Mouse (Mus musculus) limb, embryonic 13.5 days (tissue): ENCODE measurements at regions not wholly inside any gene's neighbourhood (a gene's known extent, or its start where the extent isn't known, plus 50 kb on each side); places are given as distances from the start of the nearest gene placed in this dataset.
A peak's percentile ranks its signal among the peaks of the same experiment; 100 is the strongest.

Experiments
- ATAC-seq: fragments of 200-750 bp; cut with Nextera tagmentation; 2 replicates; pipeline ENCODE4 v1.8.0; 2017; ENCODE audit warnings: low read depth, moderate number of reproducible peaks, moderate TSS enrichment; ENCODE audit not compliant: low FRiP score
- H3K27ac ChIP-seq: fragments of 300-500 bp; sonication (generic); 2 replicates; pipeline ENCODE4 v1.5.1; 2015; ENCODE audit warnings: inconsistent platforms, mild to moderate bottlenecking, moderate library complexity
- H3K27me3 ChIP-seq: fragments of 300-500 bp; sonication (generic); 2 replicates; pipeline ENCODE4 v1.6.1; 2015; ENCODE audit warnings: mild to moderate bottlenecking, inconsistent platforms
- H3K36me3 ChIP-seq: fragments of 300-500 bp; sonication (generic); 2 replicates; pipeline ENCODE4 v1.6.1; 2015; ENCODE audit warnings: inconsistent platforms, mild to moderate bottlenecking, moderate library complexity
- H3K4me1 ChIP-seq: fragments of 300-500 bp; sonication (generic); 2 replicates; pipeline ENCODE4 v1.6.1; 2015; ENCODE audit warnings: inconsistent platforms
- H3K4me2 ChIP-seq: fragments of 300-500 bp; sonication (generic); replicated peaks from 2 replicates; pipeline ENCODE4 v1.6.1; 2015; ENCODE audit warnings: inconsistent platforms, mild to moderate bottlenecking, moderate library complexity
- H3K4me3 ChIP-seq: fragments of 300-500 bp; sonication (generic); 2 replicates; pipeline ENCODE4 v1.5.1; 2015; ENCODE audit warnings: moderate library complexity, mild to moderate bottlenecking, inconsistent platforms
- H3K9ac ChIP-seq: fragments of 300-500 bp; sonication (generic); 2 replicates; pipeline ENCODE4 v1.6.1; 2015; ENCODE audit warnings: mild to moderate bottlenecking, inconsistent platforms
- H3K9me3 ChIP-seq: fragments of 300-500 bp; sonication (generic); 2 replicates; pipeline ENCODE4 v1.6.1; 2016; ENCODE audit warnings: inconsistent platforms
- WGBS: fragments of 180-500 bp; shearing (Covaris S2); methylation state at CpG from one replicate; pipeline ENCODE4 v1.1.7; 2015; 5-methylcytosine and 5-hydroxymethylcytosine counted together

GRCm38 (mm10) chr11:19456577-19456976 lies 437.8 kb upstream of the Meis1 start:
- no peak for ATAC-seq
- WGBS: 64% methylated on average over 1 of the region's 1 CpGs
- no peaks in the 10 kb centered on the region for H3K9me3 ChIP-seq
- H3K4me1 ChIP-seq: no peaks in the 10 kb centered on the region
- H3K36me3 ChIP-seq: no peaks in the 10 kb centered on the region
- H3K27me3 ChIP-seq: no peaks in the 10 kb centered on the region
- H3K4me3 ChIP-seq: no peak overlapping the region
- no peak overlapping the region for H3K4me2 ChIP-seq
- H3K27ac ChIP-seq: no peak overlapping the region
- no peak overlapping the region for H3K9ac ChIP-seq

GRCm38 (mm10) chr11:19463730-19464358 lies 445.1 kb upstream of the Meis1 start:
- H3K4me1 ChIP-seq: peaks cover 5% of the 10 kb centered on the region; the same call in 1 of the 2 replicates
- no peaks in the 10 kb centered on the region for H3K27me3 ChIP-seq
- peaks cover 4% of the 10 kb centered on the region; the same call in 1 of the 2 replicates for H3K9me3 ChIP-seq
- 48% methylated on average over 6 of the region's 6 CpGs for WGBS
- H3K36me3 ChIP-seq: no peaks in the 10 kb centered on the region
- H3K4me2 ChIP-seq: no peak overlapping the region
- no peak overlapping the region for H3K9ac ChIP-seq
- H3K4me3 ChIP-seq: no peak overlapping the region
- no peak for ATAC-seq
- H3K27ac ChIP-seq: no peak overlapping the region

DNA sequence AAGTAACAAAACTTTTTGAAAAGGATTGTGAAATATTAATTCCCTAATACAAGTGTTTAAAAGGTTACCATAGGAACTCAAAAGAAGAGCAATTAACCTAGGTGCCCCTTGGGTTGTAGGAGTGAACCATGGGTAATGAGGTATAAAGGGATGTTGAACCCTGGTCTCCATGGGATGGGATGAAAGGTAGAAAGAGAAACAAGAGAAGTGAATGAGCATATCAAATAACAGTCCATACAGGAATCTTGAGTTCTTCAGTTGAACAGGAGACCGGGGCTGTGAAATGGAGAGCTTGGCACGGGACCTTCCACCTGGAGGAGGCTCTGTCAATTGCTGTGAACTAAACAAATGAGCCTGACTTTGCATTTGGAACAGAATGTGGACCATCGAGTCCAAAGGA lies 449.6 kb upstream of the Meis1 start:
- H3K27me3 ChIP-seq: no peaks in the 10 kb centered on the region
- ATAC-seq: no peak
- no peak overlapping the region for H3K9ac ChIP-seq
- no peak overlapping the region for H3K27ac ChIP-seq
- H3K4me3 ChIP-seq: no peak overlapping the region
- peaks cover 4% of the 10 kb centered on the region; the same call in 1 of the 2 replicates for H3K9me3 ChIP-seq
- no peak overlapping the region for H3K4me2 ChIP-seq
- WGBS: 80% methylated on average over 3 of the region's 3 CpGs
- no peaks in the 10 kb centered on the region for H3K36me3 ChIP-seq
- peaks cover 5% of the 10 kb centered on the region; the same call in 1 of the 2 replicates for H3K4me1 ChIP-seq

- no peak overlapping the region for H3K4me3 ChIP-seq
- H3K36me3 ChIP-seq: no peaks in the 10 kb centered on the region
- H3K9me3 ChIP-seq: peaks cover 4% of the 10 kb centered on the region; the same call in 1 of the 2 replicates
- no peak overlapping the region for H3K4me2 ChIP-seq
- WGBS: 87% methylated on average over 3 of the region's 3 CpGs
- no peaks in the 10 kb centered on the region for H3K27me3 ChIP-seq
- no peak for ATAC-seq
- H3K4me1 ChIP-seq: peaks cover 3% of the 10 kb centered on the region; the same call in 1 of the 2 replicates
- no peak overlapping the region for H3K9ac ChIP-seq
- H3K27ac ChIP-seq: no peak overlapping the region
Observed at GRCm38 (mm10) chr11:19468803-19469202, 450.0 kb upstream of the Meis1 start.

- Histone ChIP-seq H3K36me3 (no peaks in the 10 kb centered on the region), H3K4me3 (no peak overlapping the region), H3K4me2 (no peak overlapping the region), H3K27ac (no peak overlapping the region), H3K9me3 (peaks cover 4% of the 10 kb centered on the region; the same call in 1 of the 2 replicates), H3K9ac (no peak overlapping the region), H3K4me1 (peaks cover 8% of the 10 kb centered on the region; the same call in 1 of the 2 replicates), H3K27me3 (no peaks in the 10 kb centered on the region)
- 92% methylated on average over 5 of the region's 5 CpGs for WGBS
- no peak for ATAC-seq
Observed at GRCm38 (mm10) chr11:19470648-19471341, 452.0 kb upstream of the Meis1 start.

DNA sequence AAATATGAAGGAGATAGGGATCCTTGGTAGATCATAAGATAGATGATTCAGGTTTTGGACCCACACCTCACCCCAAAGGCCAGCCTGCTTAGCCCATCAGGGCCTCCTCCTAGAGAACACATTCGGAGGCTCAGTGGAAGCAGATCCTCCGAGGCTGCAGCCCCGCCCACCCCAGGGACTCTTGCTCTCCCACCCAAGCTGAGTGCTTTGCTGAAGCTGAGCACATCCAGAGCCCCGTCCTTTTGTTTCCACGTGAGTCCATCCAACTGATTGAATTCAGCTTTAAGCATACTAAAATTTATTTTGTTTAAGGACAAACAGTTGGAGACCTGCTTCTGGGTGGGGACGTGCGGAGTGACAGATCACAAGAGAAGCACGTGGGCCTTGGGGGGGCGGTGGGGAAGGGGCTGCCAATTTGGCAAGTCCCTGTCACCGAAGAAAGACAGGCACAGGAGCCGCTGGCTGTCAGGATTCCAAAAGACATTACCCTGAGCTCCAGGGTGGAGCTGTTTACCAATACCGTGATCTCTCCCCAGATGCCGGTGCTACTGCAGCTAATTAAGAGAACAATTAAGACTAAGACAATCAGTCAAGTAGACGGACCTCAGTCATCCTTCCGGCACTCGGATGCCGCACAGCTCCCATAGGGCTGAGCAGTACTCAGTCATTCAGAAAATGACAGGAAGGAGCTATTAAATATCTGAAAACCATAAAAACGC lies 448.9 kb upstream of the Spred2 start:
- H3K4me1 ChIP-seq: peaks cover 8% of the 10 kb centered on the region; the same call in 1 of the 2 replicates
- no peak overlapping the region for H3K9ac ChIP-seq
- H3K27me3 ChIP-seq: no peaks in the 10 kb centered on the region
- no peak overlapping the region for H3K4me3 ChIP-seq
- no peaks in the 10 kb centered on the region for H3K9me3 ChIP-seq
- H3K36me3 ChIP-seq: no peaks in the 10 kb centered on the region
- no peak overlapping the region for H3K27ac ChIP-seq
- WGBS: 16% methylated on average over 18 of the region's 18 CpGs
- H3K4me2 ChIP-seq: peak overlapping the region; percentile 41
- no peak for ATAC-seq

DNA sequence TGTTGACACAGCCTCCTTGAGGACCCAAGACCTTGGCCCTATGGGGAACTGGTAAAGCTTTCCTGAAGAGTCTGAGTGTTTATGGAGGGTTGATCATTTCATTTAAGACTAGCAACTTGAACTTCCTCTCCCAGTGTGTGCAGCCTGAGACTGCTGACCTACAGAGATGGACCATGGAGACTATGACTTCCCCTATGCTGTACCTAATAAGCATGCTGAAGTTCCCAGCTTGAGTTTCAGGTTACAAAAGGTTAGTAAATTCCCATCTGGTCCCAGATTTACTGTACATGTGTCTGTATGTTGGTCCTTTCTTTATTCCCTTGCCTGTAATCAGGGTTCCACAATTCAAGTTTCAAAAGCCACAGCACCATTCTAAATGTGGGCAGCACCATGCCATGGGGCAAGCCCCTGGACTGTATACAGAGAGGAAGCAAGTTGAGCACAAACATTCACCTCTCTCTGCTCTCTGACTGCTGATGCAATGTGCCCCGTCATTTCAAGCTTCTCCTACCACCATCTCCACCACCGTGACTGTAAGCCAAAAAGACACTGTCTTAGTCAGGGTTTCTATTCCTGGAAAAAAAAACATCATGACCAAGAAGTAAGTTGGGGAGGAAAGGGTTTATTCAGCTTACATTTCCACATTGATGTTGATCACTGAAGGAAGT lies 431.0 kb upstream of the Spred2 start:
- WGBS: 86% methylated on average over 2 of the region's 2 CpGs
- Histone ChIP-seq H3K4me3 (no peak overlapping the region), H3K4me1 (no peaks in the 10 kb centered on the region)

GRCm38 (mm10) chr11:19521721-19522120 lies 402.5 kb upstream of the Spred2 start:
- H3K4me2 ChIP-seq: no peak overlapping the region
- 96% methylated on average over 3 of the region's 3 CpGs for WGBS
- H3K36me3 ChIP-seq: no peaks in the 10 kb centered on the region
- no peaks in the 10 kb centered on the region for H3K9me3 ChIP-seq
- H3K9ac ChIP-seq: no peak overlapping the region
- H3K27me3 ChIP-seq: no peaks in the 10 kb centered on the region
- no peak overlapping the region for H3K4me3 ChIP-seq
- H3K27ac ChIP-seq: no peak overlapping the region
- H3K4me1 ChIP-seq: no peaks in the 10 kb centered on the region
- no peak for ATAC-seq

More for the DNA sequence above, 431.0 kb upstream of the Spred2 start:
- Histone ChIP-seq H3K27me3 (no peaks in the 10 kb centered on the region), H3K9me3 (no peaks in the 10 kb centered on the region), H3K4me2 (no peak overlapping the region), H3K27ac (no peak overlapping the region), H3K36me3 (no peaks in the 10 kb centered on the region), H3K9ac (no peak overlapping the region)
- ATAC-seq: no peak

- no peak overlapping the region for H3K4me3 ChIP-seq
- no peak for ATAC-seq
- no peak overlapping the region for H3K27ac ChIP-seq
- no peaks in the 10 kb centered on the region for H3K36me3 ChIP-seq
- no peak overlapping the region for H3K4me2 ChIP-seq
- 65% methylated on average over 6 of the region's 6 CpGs for WGBS
- H3K27me3 ChIP-seq: no peaks in the 10 kb centered on the region
- H3K9me3 ChIP-seq: no peaks in the 10 kb centered on the region
- H3K4me1 ChIP-seq: no peaks in the 10 kb centered on the region; the same call in 1 of the 2 replicates
- no peak overlapping the region for H3K9ac ChIP-seq
Observed at GRCm38 (mm10) chr11:19523853-19524487, 400.2 kb upstream of the Spred2 start.

GRCm38 (mm10) chr11:19529126-19529525 lies 395.0 kb upstream of the Spred2 start:
- ATAC-seq: no peak
- no peaks in the 10 kb centered on the region for H3K36me3 ChIP-seq
- H3K27ac ChIP-seq: no peak overlapping the region
- no peak overlapping the region for H3K9ac ChIP-seq
- peaks cover 27% of the 10 kb centered on the region; the same call in 1 of the 2 replicates for H3K27me3 ChIP-seq
- H3K4me2 ChIP-seq: no peak overlapping the region
- 30% methylated on average over 5 of the region's 5 CpGs for whole genome bisulfite sequencing
- H3K4me1 ChIP-seq: peaks cover 4% of the 10 kb centered on the region
- no peaks in the 10 kb centered on the region for H3K9me3 ChIP-seq
- no peak overlapping the region for H3K4me3 ChIP-seq

- Histone ChIP-seq H3K4me2 (no peak overlapping the region), H3K4me1 (peaks cover 4% of the 10 kb centered on the region), H3K27me3 (peaks cover 31% of the 10 kb centered on the region), H3K9me3 (no peaks in the 10 kb centered on the region), H3K27ac (no peak overlapping the region), H3K4me3 (no peak overlapping the region), H3K36me3 (no peaks in the 10 kb centered on the region), H3K9ac (no peak overlapping the region)
- no peak for ATAC-seq
- WGBS: 72% methylated on average over 3 of the region's 3 CpGs
Observed at GRCm38 (mm10) chr11:19530652-19531051, 393.5 kb upstream of the Spred2 start.
